Mouse (Mus musculus): ENCODE measurements around the gene Pgf.
"Not testable (repeated sequence)": the region's sequence is repeated elsewhere in the genome, so short reads cannot be mapped to it uniquely, and the experiment has no call there.

Gene Pgf

DNA sequence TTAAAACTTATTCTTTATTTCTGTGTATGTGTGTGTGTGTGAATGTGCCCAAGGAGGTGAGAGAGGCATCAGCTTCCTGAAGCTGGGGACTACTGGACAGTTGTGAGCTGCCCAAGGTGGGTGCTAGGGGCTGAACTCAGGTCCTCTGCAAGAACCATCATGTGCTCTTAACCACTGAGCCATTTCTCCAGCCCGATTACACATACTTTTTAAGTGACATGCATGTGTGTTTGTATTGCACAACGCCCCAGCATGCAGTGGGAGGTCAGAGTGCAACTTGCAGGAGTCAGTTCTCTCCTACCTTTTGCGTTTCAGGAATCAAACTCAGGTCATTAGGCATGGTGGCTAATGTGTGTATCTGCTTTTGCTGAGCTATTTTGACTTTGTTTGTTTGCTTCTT lies 24.6 kb downstream of the Pgf start:
- DNase-seq: no peak

DNA sequence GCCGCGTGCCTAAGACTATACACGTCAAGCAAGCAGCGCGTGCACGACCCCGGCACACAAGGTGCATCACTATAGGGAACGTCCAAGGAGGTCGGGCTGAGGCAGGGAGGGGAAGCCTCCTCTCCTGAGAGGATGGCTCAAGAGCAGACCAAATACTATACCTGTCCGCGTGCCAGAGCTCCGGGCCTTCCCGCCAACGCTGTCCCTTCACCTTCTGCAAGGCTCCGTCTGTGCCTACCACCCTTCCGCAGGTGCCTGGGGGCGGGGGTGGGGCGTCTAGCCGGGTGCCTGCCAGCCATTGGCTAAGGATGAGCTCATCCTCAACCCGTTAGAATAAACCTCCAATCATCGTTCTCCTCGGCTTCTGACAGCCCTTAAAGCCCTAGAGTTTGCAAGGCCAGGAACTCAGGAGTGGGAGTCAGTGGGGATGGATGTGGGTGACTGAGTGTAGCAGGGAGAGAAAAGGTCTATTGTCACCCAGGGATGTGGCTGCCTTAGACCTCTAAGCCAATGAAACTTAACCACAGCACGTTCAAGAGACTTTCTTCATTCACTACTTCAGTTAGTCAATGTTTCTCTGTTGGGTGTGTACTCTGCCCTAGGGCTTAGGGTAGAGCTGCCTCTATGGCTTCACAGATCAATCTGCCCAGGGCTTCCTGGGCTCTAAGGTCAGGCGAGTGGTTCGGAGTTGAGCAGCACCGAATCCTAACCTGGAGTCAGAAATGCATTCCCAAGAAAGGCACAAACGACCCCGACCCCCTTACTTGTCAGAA lies 26.4 kb downstream of the Pgf start, which contains the start of gene Rps6kl1:
Gene Rps6kl1 (minus strand): TSS at position 263 of the 773 bp plus-strand sequence.
- peak; percentile 48 to 71 for DNase-seq

DNA sequence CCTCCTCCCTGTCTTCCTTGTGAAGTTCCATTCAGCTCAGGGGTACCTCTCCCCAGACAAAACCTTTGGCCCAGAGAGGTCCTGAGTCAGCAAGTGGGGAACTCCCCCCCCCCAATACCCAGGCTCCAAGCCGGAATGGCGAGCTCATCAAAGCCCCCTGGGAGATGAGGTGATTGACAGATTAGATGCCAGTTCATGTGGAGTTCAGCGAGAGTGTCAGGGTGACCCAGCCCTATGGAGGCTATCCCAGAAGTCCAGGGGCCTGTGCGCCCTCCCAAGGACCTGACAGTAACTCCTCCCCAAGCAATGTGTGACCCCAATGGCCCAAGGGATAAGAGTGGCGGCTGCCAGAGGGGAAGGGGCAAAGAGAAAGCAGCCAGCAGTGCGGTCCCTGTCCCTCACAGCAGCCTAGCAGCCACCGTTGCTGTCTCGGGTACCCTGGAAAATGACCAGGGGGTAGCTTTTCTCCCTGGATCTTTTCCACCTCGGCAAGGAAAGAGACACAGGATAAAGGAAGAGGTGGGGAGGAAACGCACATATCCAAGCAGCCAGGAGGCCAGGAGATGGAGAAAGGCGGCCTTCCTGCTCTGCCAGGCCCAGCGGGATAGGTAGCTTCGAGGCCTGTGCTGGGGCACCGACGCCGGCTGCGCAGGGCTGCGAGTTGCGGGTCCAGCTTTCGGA lies 27.1 kb downstream of the Pgf start:
- no peak for DNase-seq

DNA sequence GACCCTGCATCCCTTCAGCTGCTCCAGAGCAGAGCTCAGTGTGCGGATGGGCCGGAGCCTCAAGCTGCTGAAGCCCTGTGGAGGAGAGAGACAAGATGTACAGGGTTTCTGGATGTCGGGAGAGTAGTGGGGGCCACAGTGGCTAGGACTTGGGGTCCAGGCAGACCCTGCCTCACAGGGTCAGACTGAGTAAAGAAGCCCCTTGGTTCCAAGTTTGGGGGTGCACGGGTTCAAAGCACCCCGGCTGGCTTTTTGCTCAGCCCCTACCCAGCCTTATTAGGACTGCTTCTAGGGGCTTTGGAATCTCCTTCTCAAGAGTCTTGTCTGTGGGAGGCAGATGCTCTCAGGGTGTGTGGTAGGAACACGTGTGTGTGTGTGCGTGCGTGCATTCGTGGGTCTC lies 30.7 kb downstream of the Pgf start:
- DNase-seq: no peak

DNA sequence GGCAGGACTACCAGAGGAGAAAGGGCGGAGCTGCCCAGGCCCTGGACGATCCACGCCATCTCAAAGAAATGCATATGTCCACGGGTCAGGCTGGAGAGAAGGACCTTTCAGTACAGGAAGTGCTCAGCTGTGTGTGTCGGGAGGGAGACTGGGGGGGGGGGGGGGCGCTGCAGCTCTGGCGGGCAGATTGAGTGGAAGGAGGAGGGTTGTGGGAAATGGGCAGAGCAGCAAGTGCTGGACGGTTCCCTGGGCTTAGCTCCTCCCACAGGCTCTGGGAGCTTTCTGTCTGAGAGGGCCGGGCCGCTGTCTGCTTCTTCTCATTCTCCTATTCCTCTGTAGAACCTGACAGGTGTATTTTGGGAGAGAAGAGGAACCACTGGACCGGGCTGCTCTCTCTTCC lies 31.2 kb downstream of the Pgf start:
- DNase-seq: peak; percentile 50 to 64

DNA sequence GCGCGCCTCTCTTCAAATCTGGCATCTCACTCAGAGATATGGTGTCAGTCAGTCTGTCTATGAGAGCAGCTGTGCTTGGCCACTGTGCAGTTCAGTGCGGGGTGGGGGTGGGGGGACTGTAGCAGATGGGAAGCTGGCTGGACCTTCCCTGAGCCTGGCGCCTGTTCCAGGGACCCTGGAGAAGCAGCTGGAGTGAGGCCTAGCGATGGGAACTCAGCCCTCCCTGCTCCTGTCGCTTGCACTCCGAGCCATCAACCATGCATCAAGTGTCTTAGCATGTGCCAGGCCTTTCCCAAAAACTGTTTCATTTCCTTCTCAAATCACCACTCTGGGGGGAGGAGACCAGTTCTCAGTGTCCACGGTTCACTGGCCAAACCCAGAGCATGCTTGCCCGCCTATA lies 32.0 kb downstream of the Pgf start:
- peak; percentile 53 to 61 for DNase-seq

DNA sequence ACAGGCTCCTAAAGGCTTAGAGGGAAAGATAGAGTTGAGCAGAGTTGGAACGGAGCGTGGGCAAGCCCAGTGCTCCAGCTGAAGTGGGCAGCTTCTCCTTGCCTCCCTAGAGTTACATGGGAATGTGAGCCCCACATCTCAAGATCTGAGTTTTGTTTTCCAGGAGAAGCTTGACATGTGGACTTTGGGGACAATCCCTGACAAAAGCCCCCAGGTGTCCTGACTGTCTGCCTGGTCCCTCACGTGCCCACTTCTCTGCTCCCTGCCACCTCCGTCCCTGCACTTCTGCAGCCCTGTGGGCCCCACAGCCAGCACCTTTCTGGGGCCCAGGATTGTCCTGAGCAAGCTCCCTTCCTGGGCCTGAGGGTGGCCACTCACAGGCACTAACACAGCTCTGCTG lies 32.8 kb downstream of the Pgf start:
- no peak for DNase-seq

DNA sequence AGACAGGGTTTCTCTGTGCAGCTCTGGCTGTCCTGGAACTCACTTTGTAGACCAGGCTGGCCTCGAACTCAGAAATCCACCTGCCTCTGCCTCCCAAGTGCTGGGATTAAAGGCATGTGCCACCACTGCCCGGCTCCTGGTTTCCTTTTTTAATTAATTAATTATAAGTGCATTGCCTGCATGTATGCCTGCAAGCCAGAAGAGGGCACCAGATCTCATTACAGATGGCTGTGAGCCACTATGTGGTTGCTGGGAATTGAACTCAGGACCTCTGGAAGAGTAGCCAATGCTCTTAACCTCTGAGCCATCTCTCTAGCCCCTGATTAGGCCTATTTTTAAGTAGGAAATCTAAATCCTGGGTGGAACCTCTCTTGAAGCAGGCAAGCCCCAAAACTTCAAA lies 33.3 kb downstream of the Pgf start:
- not testable (repeated sequence) for DNase-seq

DNA sequence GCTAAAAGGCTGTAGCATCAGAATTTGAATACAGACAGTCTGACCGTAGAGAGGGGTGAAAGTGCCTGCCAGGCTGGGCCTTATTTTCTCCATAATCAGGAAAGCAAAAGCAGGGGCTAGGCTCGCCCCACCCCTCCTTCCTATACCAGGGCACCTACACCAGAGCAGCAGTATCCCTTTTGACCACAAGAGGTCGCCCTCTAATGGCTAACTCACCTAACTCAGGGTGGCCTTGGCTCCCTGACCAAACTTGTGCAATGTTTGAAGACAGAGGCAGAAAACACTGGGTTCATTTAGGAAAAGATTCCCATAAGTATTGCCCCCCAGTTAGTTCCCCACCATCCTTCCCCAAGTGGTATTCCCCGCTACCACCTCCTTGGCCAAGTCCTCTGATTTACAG lies 34.8 kb downstream of the Pgf start:
- peak; percentile 91 to 92 for DNase-seq

DNA sequence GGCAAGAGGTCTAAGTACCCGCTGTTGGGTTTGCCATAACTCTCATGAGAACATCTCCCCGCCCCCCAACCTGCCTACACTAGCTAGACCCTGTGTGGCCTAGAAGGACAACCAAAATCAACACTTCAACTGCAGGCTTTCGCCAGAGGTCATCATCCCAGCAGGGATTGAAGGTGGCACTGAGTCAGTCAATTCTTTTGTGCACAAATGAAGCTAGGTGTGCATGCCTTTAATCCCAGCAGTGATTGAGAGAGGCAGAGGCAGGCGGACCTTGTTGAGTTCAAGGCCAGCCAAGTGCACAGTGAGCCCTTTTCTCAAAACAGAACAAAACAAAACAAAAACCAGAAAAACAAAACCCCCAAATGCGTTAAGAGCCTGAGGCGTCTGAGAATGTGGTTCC lies 36.5 kb downstream of the Pgf start:
- no peak for DNase-seq

DNA sequence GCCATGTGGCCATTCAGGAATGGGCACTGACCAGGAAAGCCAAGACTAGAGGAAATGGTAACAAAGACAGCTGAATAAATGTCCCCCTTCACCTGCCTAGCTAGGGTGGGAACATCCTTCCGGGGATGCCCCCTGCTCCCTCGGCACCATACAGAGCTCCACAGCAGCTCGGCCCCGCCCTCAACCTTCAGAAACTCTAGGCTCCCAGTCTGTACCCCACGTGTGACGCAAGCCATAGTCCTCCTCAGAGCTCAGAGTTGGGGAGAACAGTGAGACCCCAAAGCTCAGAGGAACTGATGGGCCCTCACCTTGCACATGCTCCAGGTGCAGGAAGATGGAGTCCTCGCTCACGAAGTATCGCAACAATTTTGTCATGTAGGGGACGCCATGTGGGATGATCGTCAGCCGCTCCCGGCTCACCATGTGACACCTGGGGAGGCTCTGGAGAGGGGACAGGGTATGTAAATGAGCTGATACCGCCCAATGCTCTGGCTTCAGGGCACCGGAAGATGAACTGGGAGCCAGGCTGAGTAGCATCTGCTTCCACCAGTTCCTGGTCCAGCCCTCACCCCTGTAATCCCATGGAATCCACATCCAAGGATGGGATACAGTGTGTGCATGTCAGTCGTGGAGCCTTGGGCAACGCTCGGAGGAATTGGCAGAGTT lies 37.4 kb downstream of the Pgf start:
- DNase-seq: no peak

DNA sequence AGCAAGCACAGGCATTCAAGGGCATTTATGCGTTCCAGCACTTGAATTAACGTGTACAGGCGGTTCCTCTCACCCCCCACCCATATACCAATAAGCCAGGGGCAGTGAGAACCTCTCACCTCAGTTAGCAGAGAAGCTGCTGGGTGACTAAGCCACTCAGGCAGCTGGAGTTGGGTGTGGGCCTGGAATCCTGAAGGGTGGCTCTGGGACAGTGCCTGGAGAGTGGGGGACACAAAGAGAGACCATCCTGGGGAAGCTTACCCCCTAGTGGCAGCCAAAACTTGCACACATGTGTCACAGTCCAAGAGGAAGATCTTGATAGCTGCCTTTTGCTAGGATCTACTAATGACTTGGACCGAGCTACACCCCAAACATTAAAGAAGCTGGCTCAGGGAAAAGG lies 41.0 kb downstream of the Pgf start:
- no peak for DNase-seq

DNA sequence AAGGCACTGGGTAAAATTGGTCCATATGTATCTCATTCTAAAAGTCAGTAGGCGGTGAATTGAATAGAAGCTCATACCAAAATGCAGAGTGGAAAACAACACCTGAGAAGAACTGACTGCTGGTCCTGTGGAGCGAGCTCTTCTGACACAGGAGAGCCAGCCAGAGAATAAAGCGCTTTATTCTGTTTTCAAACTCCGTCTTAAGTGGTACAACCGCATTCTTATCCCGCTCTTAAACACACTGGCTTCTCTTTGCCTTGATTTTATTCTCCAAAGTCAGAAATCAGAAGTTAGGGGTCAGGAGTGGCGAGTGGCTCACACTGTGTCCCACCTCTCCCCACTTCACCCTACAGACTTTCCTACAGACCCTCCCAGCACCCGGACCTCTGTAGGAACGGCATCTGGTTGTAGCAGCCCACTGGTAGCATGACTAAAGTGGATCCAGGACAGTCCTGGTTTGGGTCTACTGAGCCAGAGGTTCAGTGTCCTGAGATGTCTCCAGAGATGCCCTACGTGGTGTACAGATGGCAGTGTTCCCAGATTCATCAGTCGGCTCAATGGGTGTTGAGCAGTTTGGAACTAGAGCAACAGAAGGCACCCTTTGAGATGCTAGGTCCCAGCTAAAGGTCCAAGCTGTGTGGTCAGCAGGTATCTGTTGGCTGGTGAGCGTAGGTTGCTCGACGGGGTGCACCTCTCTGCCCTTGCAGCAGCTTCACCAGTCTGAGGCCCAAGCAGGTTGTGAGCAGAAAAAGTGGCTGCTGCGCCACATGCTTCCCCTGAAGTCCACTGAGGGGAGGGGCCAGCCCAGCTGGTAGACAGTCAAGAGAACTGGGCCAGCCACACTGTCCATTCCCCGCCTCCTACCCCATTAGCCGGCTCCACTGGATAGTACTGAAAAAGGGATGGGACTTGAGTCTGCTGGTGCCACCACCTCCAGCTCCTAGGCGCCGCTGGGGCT lies 41.8 kb downstream of the Pgf start:
- peak in 1 of 2 experiments; percentile 34 for DNase-seq

DNA sequence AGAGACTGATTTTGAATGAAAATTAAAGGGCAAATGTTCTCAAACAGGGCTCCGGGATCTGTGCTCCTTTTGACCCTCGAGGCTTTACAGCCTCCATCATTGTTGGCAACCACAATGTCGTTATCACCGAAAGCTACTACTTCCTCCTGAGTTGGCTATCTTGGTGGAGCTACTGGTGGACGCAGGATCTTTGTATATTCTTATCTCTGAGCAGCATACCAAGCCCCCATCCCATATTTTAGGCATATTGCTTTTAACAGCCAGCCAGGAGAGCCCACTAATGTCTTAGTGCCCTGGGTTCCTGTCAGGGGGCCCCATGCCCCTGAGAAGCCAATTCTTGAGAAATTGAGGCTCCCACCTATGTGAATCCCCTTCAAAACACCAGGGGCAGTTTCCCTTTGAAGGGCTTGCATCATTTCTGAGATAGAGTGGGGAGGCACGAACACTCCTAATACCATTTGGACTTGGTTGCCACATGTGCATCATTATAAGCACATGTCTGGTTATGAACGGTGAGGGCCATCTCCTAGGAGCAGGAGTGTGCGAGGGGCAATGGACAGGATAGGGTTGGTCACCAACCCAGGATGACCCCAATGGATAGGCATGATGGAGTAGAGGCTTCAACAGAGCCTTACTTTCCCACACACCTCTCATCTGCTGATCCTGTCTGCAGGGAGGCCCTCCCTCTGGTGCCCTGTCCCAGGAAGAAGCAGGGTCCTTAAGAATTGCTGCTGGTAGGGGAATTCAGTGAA lies 43.4 kb downstream of the Pgf start:
- no peak for DNase-seq

DNA sequence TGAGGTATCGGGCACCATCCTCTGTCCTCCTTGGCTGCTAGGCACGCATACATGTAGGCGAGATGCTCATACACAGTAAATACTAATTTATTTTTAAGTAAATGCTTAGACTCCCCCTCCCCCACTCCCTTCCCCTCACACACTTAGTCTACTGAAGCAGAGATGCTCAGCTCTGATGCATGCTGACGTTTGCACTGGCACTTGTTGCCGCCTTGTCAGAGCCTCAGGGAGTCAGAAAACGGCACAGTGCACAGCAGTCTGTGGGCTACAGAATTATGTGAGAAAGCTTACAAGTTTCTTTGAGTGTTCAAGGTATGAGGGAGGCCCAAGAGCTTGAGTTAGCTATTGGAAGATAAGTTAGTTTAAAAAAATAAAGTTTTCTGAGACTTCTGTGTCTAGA lies 46.2 kb downstream of the Pgf start:
- DNase-seq: no peak

DNA sequence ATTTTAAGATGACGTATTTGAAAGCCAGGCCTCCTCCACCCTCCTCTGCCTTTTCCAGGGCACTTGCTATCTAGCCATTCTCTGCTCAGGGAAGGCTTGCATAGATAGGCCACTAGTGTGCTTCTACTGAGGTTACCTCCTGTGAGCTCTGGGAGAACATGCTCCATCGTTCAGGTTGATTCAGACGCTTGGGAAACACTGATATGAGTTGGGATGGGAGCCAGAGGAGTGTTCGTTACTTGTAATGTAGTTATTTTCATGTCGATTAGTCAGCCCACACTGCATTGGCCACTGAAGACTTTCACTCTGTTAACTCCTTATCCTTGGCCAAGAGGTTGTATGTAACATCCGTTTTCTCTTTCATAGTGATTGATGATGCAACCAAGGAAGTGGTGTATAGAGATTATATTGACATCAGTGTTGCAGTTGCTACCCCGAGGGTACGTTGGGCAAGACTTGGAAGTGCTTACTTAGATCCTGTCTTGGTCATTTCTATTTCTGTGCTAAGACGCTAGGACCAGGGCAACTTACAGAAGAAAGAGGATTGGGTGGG lies 48.1 kb downstream of the Pgf start:
- DNase-seq: no peak

DNA sequence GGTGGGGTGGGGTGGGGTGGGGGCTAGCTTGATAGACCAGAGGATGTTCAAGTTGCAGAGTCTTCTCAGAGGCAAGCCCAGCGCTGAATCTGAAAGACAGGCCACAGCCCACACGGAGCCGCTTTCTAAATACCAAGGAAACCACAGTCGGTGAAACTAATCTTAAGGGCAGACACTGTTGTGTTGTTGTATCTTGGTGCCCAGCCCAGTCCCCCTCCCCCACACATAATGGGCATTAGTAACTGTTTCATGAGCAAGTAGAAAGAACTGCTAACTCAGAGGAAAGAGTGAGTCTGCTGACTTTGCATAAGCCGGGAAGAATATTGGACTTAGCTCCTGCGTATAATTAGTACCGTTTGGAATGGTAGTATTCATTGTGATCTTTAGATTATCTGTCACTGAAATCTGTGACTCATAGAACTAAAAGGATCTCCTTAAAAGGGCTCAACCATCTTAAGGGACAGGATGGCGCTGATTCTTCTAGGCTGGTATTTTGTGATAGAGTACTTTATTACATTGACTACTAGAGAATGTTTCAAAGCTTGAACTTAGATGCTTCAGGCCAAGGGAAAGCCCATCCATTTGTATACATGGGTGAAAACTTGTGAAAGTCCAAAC lies 50.5 kb downstream of the Pgf start:
- DNase-seq: no peak

DNA sequence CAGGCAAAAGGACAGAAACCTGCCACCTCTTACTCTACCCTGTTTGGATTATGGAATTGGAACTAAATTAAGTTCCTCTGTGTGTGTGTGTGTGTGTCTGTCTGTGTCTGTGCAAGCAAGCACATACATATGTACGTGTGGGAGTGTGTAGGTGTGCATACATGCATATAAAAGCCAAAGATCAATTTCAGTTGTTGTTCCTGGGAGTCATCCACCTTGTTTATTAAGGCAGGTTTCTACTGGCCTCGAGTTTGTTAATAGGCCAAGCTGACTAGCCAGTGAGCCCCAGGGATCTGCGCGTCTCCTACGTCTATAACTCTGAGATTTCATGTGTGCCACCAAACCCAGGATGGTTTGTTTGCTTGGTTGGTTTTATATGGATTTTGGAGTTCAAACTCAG lies 52.8 kb downstream of the Pgf start:
- DNase-seq: no peak

DNA sequence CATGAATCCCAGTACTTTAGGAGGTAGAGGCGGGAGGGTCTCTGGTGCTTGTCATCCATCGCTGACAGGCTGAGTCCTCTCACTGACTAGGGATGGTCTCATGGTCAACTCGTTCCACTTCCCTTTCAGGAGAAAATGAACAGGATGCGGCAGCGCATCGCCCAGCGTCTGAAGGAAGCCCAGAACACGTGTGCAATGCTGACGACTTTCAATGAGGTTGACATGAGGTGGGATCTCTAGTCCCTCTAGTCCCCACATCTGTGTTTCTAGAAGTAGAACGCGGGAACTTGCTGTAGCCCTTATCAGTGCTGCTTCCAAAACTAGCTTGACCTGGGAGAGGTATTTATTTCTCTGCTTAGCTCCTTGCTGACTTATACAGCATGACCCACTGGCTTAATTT lies 53.9 kb downstream of the Pgf start:
- no peak for DNase-seq

DNA sequence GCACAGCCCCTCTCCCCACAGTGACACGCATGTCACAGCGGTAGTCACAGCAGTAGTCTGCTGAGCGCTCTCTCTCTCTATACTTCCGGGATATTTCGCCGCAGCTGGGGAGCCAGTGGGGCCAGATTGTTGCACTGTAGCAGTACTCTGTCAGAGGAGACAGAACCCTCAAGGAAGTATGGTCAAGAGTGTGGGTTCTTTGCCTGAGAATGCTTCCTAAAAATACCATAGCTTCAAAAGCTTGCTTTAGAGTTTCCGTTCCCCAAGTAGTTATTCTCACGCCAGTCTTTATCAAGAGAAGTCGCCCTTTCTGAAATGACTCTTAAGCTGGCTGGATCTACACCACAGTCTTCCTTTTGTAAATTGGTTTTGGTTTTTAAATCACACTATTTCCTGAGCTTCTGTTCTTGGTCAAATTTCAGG lies 54.5 kb downstream of the Pgf start:
- no peak for DNase-seq

DNA sequence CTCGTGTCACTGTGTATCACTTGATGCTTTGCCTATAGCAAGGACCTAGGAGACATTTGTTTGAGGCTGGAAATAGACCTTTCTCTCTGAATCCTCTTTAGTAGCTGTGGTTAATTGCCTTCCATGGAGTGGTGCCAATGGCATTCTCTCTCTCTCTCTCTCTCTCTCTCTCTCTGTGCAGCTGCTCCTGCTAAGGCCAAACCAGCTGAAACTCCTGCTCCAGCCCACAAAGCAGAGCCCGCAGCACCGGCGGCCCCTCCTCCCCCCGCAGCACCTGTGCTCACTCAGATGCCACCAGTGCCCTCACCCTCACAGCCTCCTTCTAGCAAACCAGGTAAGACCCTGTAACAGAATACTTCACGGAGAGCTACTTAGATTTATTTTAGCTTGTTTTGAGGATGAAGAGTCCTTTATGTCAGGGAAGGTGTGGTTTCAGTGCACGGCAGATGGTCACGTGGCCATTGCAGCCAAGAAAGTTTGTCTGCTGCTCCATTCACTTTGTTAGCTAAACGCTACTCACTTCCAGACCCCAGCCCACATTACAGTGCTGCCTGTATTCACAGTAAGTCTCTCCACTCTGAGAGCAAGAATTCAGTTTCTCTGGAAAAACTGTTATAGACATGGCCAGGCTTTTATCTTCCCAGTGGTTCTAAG lies 55.7 kb downstream of the Pgf start:
- no peak for DNase-seq

All from kidney, postnatal 4 days (tissue).